ENCODE assay signal across 17 mouse cellular contexts in genomic region chr9:50740867-50741784, GRCm38 (mm10). TPM values are rescaled to one million over a fixed set of nuclear protein-coding genes. Genes with fewer than 3 reads are reported as not detected.
"Had no signal": no experiment of that assay in that cellular context is flagged by ENCODE, and none has a peak within 500 bp of the region (broad histone marks: within the 10 kb centered on the region; RNA-seq: fewer than 3 reads in every experiment).

No protein-coding gene starts in this region.

- H3K27me3 ChIP-seq: midbrain, embryonic 15.5 days; neural tube, embryonic 12.5 days had no signal

- H3K9me3 ChIP-seq: limb, embryonic 10.5 days; liver, embryonic 15.5 days; midbrain, embryonic 15.5 days; neural tube, embryonic 12.5 days had no signal

- ATAC-seq: lung, postnatal 0 days; midbrain, embryonic 15.5 days had no signal

- H3K36me3 ChIP-seq: limb, embryonic 10.5 days; liver, embryonic 15.5 days; midbrain, embryonic 15.5 days; neural tube, embryonic 12.5 days had no signal

- H3K4me3 ChIP-seq: layer of hippocampus, adult 2 months; limb, embryonic 10.5 days; liver, embryonic 15.5 days; midbrain, embryonic 15.5 days; neural tube, embryonic 12.5 days had no signal

- DNase-seq: kidney, postnatal 10 days; kidney, postnatal 4 days; lung, adult 2 months; lung, postnatal 36 days; retina, postnatal 1 day; right cerebral cortex, postnatal 25 days; thymus, adult 2 months; thymus, postnatal 36 days had no signal

RNA-seq across cellular contexts. Expression of gene Dixdc1, which starts 1.8 kb away (rescaled TPM):
- total RNA-seq: neutrophil, adult 5-6 weeks had no signal

RNA-seq across cellular contexts. Expression of gene 2310030G06Rik, which starts 5.2 kb away (rescaled TPM):
- total RNA-seq: monocyte, adult 5-6 weeks; neutrophil, adult 5-6 weeks had no signal

RNA-seq across cellular contexts. Expression of gene Cryab, which starts 10.0 kb away (rescaled TPM):
- total RNA-seq: monocyte, adult 5-6 weeks; neutrophil, adult 5-6 weeks had no signal

RNA-seq across cellular contexts. Expression of gene Hspb2, which starts 11.0 kb away (rescaled TPM):
- total RNA-seq: megakaryocyte progenitor cell, adult 5-6 weeks; monocyte, adult 5-6 weeks; neutrophil, adult 5-6 weeks had no signal
